Mouse (Mus musculus): Measurements from ENCODE around the gene Usp48.

DNA sequence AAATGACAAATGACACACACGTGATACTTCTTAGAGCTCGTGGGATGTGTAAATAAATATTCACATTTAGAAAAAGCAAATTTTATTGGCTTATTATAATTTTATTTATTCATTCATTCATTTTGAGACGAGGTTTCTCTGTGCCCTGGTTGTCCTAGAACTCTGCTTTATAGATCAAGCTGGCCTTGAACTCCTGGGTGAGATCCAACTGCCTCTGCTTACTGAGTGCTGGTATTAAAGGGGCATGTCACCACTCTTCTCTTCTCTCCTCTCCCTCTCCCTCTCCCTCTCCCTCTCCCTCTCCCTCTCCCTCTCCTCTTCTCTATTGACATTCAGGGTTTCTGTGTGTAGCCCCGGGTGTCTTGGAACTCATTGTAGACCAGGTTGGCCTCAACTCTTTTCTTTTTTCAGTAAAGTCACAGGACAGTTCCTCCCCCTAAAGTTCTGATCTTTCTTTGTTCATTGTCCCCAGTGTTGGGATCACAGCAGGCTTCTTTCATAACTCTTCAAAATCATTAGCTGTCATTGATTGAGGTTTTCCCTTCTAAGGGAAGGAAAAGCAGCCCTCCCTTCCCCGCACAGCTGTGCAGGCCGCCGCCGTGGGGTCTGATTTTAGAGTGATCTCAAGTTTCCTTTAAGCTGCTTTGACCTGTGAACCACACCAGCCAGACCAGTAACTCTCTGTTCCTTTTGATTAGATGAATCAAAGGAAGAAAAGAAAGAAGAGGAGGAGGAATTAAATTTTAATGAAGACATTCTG lies 34.1 kb downstream of the Usp48 start:
- TF ChIP-seq CTCF (IDR thresholded peaks at IDR 0.05; ENCODE audit: extremely low read depth, insufficient read depth, insufficient read length, insufficient replicate concordance) (no peak), POLR2A (IDR thresholded peaks at IDR 0.05; ENCODE audit: low read depth, low read length) (no peak)

Measured in spleen, adult 2 months (tissue).